In genomic region chr4:143219316-143219751, GRCm38 (mm10) we compare ENCODE assay signal across 10 mouse cellular contexts. TPM values are rescaled to one million over a fixed set of nuclear protein-coding genes. Genes with fewer than 3 reads are reported as not detected.
A peak's percentile ranks its signal among the peaks of the same experiment; 100 is the strongest.
DNase-seq lines count a peak whose midpoint lies in the region; ATAC-seq lines count a peak whose summit lies in the region.
"Had no signal": no experiment of that assay in that cellular context is flagged by ENCODE, and none has a peak within 500 bp of the region (broad histone marks: within the 10 kb centered on the region; RNA-seq: fewer than 3 reads in every experiment).

No protein-coding gene starts in this region.

- 5% methylated on average over 9 of the region's 9 CpGs for WGBS in midbrain, embryonic 14.5 days

- ATAC-seq in granulocyte monocyte progenitor cell, adult 5-6 weeks (replicated peaks; ENCODE audit: poor library complexity, severe bottlenecking): peak; percentile 49
- ATAC-seq in midbrain, embryonic 14.5 days (ENCODE audit: low FRiP score, low TSS enrichment): peak; percentile 84
- ATAC-seq: intestine, embryonic 16.5 days had no signal

- H3K4me2 ChIP-seq in midbrain, embryonic 14.5 days (ENCODE audit: low read length): peak overlapping the region; percentile 48
- H3K4me2 ChIP-seq: limb, embryonic 15.5 days had no signal

- H3K4me3 ChIP-seq in midbrain, embryonic 14.5 days (replicated peaks; ENCODE audit: low read depth, low read length): peak overlapping the region; percentile 21
- H3K4me3 ChIP-seq: limb, embryonic 15.5 days had no signal

- peak overlapping the region; percentile 30 for H3K9ac ChIP-seq in midbrain, embryonic 14.5 days (replicated peaks; ENCODE audit: low read length)
- H3K9ac ChIP-seq: limb, embryonic 15.5 days had no signal

- no peaks in the 10 kb centered on the region for H3K4me1 ChIP-seq in midbrain, embryonic 14.5 days (ENCODE audit: control insufficient read depth, insufficient read depth, low read length)
- H3K4me1 ChIP-seq: limb, embryonic 15.5 days had no signal

- no peaks in the 10 kb centered on the region for H3K36me3 ChIP-seq in midbrain, embryonic 14.5 days (ENCODE audit: control insufficient read depth, insufficient read depth, low read length)
- H3K36me3 ChIP-seq: limb, embryonic 15.5 days had no signal

- no peaks in the 10 kb centered on the region; the same call in 1 of the 2 replicates for H3K27me3 ChIP-seq in midbrain, embryonic 14.5 days (ENCODE audit: control insufficient read depth, insufficient read depth, low read length)
- H3K27me3 ChIP-seq: limb, embryonic 15.5 days had no signal

- no peaks in the 10 kb centered on the region for H3K9me3 ChIP-seq in midbrain, embryonic 14.5 days (ENCODE audit: control insufficient read depth, low read length)
- H3K9me3 ChIP-seq: limb, embryonic 15.5 days had no signal

- DNase-seq in spleen, postnatal 36 days (ENCODE audit: low spot score in 2 of 2): peak; percentile 59
- no peak for DNase-seq in spleen, postnatal 4 days (ENCODE audit: low spot score in 2 of 2)
- peak; percentile 73 for DNase-seq in midbrain, embryonic 14.5 days
- DNase-seq in thymus, postnatal 4 days: peak; percentile 38
- DNase-seq in lung, postnatal 36 days: no peak
- DNase-seq in right cerebral cortex, postnatal 36 days (ENCODE audit: low spot score in 2 of 2): no peak
- no peak for DNase-seq in testis, postnatal 14 days (ENCODE audit: low spot score)

- H3K27ac ChIP-seq in midbrain, embryonic 14.5 days (replicated peaks; ENCODE audit: low read depth, low read length): peak overlapping the region; percentile 85
- H3K27ac ChIP-seq: limb, embryonic 15.5 days had no signal

RNA-seq across cellular contexts. Expression of gene Prdm2, which starts 6.5 kb away (rescaled TPM):
- 20.5 and 27.8 TPM in 2 replicates for total RNA-seq in granulocyte monocyte progenitor cell, adult 5-6 weeks (2014; fragmentation: Nextera tagmentation)
- 11.0 and 12.4 TPM in 2 replicates for total RNA-seq in granulocyte monocyte progenitor cell, adult 5-6 weeks (2017)
- polyA plus RNA-seq in midbrain, embryonic 14.5 days (2014; fragmentation: Nextera tagmentation; extraction: Ambion mirVana): 15.0 and 22.0 TPM in 2 replicates

Comparison
In these comparisons a context has a peak if more than half of its experiments do, and no peak if none do; other contexts are left out.
1. DNase-seq: peak in spleen, postnatal 36 days (2 of 2), midbrain, embryonic 14.5 days (single experiment) and thymus, postnatal 4 days (single experiment); none in spleen, postnatal 4 days (0 of 2), lung, postnatal 36 days (single experiment), right cerebral cortex, postnatal 36 days (0 of 2) and testis, postnatal 14 days (single experiment).